Mouse (Mus musculus): ENCODE measurements around the gene Cald1.

- TF ChIP-seq CTCF (IDR thresholded peaks at IDR 0.05; ENCODE audit: insufficient read depth, low read length) (no peak), POLR2A (IDR thresholded peaks at IDR 0.05; ENCODE audit: borderline replicate concordance, extremely low read depth, low read depth, low read length) (no peak)
Observed at GRCm38 (mm10) chr6:34797887-34798286, 199.6 kb downstream of the Cald1 start.

Data from lung, adult 2 months (tissue).